Mouse (Mus musculus): ENCODE data around the gene Mfap1b.

Gene Mfap1b

DNA sequence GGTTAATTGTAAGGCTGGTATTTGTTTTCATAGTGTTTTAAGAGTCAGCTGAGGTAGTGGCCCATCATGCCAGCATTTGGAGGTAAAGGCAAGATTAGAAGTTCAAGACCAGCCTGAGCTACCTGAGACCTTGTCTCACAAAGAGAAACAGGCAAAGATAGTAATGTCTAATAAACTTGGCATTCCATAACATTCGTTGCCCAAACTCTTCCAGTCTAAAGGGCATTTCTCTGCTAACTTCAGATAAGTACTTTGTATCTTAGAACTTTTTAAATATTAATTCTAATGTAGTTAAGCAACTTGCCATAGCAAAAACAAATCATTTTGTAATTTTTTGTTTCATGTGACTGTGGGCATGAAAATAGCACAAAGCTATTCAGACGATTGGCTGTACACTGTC, 50.7 kb downstream of the Mfap1b start:
- DNase-seq, result no peak

- DNase-seq, result no peak
These were observed 55.4 kb downstream of the Mfap1b start for GRCm38 (mm10) chr2:121418476-121418875.

DNA sequence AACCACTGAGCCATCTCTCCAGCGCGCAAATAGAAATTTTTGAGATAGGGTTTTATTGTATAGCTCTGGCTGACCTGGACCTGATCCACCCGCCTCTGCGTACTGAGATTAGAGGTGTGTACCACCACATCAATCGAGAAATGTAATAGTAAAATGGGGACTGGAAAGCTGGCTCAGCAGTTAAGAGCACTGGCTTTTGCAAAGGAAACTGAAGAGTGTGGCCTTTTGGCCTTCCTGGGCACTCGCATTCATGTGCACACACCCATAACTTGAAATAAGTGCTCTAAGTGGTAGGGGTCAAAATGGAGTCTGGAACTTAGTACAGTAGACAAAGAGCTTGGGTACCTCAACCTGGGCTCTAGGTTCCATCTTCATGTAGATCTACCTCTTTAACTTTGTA, 57.5 kb downstream of the Mfap1b start:
- DNase-seq, result no peak

DNA sequence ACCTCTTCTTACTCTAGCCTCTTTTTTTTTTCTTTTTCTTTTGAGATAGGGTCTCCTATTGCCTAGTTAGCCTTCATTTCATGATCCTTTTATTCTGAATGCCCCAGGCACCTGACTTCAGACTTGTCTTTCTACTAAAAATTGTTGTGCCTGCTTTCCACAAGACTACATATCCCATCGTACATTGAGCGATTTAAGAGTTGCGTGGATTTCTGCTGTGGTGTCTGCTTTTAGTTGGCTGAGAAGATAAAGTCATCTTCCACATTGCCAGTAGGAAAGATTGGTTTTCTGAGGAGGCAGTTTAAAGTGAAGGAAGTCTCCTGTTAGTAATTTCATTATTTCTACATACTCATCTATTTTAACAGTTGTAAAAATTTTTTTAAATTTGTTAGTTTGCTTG, 58.3 kb downstream of the Mfap1b start:
- no peak for DNase-seq

DNA sequence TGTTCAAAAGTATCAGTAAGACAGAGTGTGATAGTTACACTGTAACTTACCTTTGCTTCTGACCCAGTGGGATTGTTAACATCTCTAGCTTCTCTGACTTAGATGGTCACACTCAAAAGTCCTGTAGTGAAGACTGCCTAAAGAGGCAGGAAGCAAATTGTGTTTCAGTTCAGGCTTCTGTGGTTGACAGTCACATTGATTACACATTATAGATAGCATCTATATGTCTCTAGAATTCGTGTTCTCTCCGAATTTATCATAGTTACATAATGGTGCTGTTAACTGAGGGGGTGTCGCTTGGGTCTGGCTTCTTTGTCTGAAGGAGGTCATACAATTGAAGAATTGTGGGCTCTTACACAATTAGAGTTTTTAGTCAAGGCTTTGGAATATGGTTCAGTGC, 58.8 kb downstream of the Mfap1b start:
- DNase-seq, result no peak

DNA sequence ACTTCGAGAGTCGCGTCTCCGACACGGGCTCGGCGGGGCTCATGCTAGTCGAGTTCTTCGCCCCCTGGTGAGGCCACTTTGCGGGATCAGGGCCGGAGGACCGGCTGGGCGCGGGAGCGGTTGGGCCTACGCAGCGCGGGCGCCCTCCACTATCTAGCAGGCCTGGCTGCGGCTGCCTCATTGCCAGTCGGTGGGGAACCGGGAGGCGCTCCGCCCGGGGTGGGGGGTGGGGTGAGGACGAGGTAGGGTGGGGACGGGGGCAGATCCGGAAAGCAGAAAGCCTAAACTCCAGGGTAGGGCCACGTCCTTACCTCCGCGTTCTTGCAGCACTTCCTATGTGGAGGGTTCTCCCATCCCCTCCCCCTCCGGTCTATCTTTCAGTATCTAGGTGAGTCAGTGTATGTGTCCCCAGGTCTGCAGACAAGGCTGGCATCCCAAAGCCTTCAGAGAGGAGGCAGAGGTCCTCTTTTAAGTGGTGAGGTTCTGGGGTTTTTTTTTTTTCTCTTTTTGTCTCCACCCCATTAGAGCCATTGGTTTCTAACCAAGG, 59.7 kb downstream of the Mfap1b start:
- peak; percentile 56 to 68 for DNase-seq

DNA sequence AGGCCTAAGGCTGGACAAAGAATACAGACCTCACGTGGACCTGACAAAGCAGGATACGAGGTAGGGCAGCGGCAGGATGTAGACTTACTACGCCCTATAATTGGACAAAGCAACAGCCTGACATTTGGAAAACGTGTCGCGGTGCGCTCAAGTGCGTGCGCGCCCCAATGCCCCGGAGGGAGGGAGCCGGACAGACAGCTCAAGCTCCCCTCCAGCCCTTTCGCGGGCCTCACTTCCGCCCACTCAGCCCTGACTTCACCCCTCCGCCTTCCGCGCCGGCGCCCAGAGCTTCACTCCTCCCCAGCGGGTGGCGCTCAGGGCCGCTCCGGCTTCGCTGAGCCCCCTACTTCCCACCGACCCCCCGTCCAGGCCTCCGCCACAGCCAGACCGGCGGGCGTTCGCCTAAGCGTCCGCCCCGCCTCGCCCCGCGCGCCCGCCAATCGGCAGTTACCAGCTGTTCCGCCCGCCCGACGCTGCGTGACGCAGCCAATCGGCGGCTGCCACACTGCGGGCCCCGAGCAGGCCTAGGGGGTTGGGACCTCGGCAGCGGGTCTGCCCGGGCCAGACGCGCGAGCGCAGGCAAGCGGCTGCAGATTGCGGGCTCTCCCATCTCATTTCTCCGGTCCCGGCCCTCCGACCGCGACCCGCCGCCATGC, 60.4 kb downstream of the Mfap1b start, which contains the start of the genes Pdia3 and Catsper2:
Pdia3 (plus strand) TSS at position 389 of the 656 bp plus-strand sequence.
Catsper2 (minus strand) TSS at position 406 of the 656 bp plus-strand sequence.
- peak; percentile 92 to 93 for DNase-seq

GRCm38 (mm10) chr2:121412843-121413386, 61.0 kb downstream of the Mfap1b start:
- no peak for DNase-seq
